Mouse (Mus musculus) cerebellum, postnatal 36 days (tissue): ENCODE results near the gene Atp6v0a2.
"Not testable (repeated sequence)": the region's sequence is repeated elsewhere in the genome, so short reads cannot be mapped to it uniquely, and the experiment has no call there.

Experiments
- DNase-seq, 2 experiments: peaks; one replicate each; pipeline ENCODE4 v3.0.0; 2021 to 2022; ENCODE audit warnings: mixed read lengths in 2 of 2

The Atp6v0a2 gene

DNA sequence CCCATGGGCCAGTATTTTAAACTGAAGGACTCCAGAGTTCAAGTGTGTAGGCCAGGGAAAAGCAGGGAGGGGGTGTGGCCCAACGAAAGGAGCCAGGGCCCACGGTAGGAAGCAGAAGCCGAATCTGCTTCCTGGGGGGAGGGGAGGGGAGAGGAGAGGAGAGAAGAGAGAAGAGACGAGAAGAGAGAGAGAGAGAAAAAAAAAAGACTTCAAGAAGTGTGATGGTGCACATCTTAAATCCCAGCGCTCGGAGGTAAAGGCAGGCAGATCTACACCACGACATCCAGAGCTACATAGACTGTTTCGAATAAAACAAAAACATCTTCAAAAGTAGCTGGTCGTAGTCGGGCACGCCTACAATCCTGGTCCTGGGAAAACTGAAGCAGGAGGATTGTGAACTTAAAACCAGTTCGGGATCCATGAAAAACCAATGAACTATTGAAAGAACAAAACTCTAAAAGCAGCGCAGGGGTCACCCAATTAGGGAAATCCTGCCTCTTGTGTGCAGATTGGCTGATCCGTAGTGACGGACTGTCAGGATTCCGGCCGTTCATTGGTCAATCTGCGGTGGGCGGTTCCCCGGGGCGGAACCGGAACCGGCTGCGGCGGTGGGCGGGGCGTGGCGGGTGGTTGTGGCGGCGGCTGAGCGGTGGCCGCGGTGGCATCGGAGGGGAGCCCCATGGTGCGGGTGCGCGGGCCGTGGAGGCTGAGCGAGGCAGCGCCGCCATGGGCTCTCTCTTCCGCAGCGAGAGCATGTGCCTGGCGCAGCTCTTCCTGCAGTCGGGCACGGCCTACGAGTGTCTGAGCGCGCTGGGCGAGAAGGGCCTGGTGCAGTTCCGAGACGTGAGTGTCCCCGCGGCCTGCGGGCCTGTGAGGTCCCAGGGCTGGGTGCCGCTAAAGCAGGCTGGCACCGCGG is at the start of gene Atp6v0a2:
Atp6v0a2 (plus strand) TSS at position 129 of the 916 bp plus-strand sequence.
- peak; percentile 93 to 94 for DNase-seq

DNA sequence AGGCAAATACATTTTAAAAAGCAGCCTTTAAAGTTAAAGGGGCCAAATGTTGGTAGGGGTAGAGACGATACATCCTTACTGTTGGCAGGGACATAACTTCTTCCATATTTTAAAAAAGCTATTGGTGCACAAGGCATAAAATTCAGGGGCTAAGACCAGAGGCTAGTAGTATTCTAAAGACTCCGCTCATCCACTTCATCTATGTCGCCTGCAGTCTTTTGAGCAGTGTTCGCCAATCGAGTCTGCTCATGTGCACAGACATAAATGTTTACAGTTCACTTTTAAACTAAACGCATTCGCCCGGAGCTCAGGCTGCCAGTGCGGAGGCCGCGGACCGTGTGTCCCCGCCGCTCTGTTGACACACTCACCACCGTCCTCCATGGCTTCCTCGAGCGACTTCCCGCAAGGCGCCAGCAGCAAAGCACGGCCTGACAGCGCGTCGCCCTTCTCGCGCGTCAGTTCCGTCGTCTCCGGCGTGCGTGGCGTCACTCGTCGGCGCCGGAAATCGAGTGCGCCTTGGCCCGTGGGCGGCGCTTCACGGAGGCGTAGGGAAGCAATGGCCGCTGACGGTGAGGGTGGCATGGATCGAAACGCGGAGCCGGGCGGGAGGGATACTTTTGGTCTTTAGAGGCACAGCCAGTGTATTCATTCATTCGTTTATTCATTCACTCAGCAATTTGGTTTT is 49.6 kb upstream of the Atp6v0a2 start, which contains the start of the genes Eif2b1 and Gtf2h3:
Eif2b1 (minus strand) TSS at position 499 of the 685 bp plus-strand sequence.
Gtf2h3 (plus strand) TSS at position 508 of the 685 bp plus-strand sequence.
- DNase-seq = peak; percentile 95

DNA sequence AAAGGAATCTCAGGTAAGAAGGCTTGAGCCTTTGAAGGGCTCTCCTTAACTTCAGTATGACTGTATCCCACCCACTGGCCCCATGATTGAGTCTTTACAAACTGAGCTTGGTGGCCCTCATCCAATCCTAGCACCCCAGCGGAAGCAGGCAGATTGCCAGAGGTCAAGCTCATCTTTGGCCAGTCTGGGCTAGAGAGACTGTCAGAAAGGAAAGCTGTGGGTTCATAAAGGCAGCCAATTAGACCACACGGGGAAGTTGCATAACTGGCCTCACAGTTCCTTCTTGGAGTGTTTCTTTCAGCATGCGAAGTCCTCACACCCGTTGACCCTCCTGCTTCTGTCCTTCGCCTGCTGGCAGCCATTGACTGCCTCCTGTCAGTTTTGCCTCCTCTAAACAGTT is 45.9 kb upstream of the Atp6v0a2 start:
- DNase-seq = no peak

DNA sequence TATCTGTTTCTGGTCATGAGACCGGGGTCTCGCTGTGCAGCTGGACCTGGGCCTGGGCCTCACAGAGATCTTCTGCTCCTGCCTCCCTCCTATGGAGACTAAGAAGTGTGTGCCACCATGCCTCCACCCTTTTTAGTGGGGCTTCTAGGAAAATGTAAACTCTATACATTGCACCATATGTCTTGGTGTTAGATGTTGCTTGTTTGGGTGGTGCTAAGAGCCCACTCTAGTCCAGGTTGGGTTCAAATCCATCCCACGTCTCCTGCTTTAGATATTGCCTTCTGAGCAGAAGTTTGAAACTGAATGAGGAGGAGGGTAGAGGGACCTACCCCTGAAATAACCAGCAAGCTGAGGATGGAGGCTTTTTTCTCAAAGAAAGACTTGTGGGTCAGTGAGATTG is 35.6 kb upstream of the Atp6v0a2 start:
- DNase-seq = no peak

DNA sequence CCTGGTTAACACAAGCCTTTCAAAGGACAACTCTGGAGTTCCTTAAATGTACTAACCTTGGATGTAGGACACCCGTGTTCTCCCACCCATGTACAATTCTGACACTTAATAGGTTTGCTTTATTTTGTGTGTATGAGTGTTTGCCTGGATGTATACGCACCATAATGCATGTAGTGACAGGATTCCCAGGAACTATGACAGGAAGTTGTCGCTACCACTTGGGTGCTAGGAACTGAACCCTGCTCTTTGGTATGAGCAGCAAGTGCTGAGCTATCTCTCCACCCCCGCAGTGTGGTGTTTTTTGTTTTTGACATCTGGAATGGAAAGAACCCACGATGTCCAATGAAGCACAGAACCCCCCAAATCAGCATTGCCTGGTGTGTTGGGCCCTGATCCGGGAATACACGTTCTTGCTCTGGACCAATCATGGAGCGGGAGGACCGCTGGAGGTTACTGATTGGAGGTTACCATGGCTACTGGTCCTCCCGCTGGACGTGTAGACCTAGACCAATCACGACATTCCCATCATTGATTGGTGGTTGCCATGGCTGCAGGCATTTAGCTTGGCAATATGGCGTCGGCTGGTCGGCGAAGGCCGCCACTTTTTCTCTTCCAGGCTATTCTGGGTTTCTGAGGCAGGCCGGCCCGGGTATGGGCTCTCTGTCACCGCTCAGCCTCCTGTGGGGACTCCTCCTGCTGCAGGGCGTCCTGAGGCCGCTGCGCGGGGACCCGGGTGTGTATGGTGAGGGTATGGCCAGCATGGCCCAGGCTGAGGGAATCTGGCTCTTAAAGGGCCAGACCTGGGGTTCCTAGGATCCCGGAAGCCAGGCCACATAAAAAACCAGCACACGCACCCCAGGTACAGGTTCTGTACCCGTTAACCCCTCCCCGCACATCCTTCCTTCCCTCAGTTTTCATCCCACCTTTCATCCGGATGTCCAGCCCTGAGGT is 29.9 kb upstream of the Atp6v0a2 start:
- peak; percentile 91 to 92 for DNase-seq

DNA sequence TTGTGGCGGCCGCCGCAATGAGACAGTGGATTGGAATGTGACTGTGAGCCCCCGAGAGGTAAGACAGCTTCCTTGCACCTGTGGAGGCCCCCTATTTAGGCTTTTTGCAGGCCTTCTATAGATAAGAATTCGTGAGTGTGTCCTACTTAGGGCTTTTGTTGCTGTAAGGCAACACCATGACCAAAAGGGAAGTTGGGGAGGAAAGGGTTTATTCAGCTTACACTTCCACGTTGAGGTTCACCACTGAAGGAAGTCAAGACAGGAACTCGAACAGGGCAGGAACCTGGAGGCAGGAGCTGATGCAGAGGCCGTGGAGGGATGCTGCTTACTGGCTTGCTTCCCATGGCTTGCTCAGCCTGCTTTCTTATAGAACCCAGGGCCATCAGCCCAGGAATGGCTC is 28.6 kb upstream of the Atp6v0a2 start:
- DNase-seq = not testable (repeated sequence)

DNA sequence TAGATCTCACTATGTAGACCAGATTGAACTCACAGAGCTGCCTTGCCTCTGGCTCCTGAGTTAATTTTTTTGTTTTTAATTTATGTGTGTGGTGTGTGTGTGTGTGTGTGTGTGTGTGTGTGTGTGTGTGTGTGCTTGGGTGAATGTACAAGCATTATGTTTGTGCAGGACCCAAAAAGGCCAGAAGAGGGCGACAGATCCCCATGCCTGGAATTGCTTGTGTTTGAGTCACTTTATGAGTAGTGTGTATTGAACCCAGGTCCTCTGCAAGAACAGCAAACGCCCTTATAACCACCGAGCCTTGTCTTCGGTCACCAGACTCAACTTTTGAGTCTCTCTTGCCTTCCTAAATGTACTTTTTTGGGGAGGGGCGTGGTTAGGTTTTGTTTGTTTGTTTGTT is 26.0 kb upstream of the Atp6v0a2 start:
- DNase-seq = peak; percentile 44 to 62

DNA sequence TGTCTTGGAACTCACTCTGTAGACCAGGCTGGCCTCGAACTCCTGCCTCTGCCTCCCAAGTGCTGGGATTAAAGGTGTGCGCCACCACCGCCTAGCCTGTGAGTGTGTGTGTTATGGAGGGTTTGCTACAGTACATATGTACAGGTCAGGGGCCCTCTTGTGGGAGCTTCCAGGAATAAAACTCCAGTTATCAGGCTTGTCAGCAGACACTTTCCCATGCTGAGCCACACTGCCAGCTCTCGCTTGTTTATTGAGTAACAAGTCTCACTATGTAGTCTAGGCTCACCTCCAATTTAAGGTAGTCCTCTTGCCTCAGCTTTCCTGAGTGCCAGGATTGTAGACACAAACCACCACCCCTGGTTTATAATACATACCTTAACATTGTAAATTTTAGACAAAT is 24.1 kb upstream of the Atp6v0a2 start:
- no peak for DNase-seq

DNA sequence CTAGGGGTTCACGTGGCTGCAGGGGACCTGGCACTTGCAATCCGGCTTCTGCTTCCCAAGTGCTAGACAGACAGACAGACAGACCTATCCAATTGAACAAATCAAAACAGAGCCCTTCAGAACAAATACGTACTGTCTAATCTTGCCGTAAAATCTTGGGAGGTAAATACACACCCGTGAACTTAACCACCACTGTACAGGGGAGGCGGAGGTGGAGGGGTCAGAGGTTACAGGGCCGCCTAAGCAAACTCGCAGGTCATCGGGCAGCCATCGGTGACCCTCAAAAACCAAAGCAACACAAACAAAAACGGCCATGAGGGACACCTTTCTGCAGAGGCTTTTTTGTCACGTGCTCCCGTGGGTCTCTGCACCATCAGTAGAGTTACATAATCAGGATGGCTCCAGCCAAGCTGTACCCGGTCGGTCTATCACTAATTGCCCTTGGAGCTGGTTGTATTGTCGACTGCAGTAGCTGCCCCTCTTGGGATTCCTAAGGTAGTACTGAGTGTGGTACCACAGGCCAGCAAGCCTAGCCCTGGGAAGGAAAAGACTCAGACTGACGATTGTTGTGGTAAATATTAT is 23.2 kb upstream of the Atp6v0a2 start:
- DNase-seq = no peak

DNA sequence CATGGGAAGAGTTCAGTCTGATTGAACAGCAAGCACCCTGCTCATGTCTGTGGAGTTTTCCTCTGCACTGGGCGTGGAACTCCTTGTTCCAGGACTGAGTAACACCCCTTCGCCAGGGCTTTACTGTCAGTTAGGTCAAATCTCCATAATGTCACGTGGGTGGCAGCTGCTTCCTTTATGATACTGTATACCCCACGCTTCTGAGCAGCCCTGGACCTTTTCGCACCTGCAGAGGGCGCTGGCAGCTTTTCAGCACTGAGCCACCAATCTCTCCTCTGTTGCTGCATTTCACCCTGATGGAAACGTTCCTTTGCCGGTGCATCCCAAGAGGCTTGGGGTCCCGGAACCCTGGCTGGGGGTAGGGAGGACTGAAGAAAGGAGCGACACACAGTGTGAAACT is 17.4 kb upstream of the Atp6v0a2 start:
- no peak for DNase-seq

DNA sequence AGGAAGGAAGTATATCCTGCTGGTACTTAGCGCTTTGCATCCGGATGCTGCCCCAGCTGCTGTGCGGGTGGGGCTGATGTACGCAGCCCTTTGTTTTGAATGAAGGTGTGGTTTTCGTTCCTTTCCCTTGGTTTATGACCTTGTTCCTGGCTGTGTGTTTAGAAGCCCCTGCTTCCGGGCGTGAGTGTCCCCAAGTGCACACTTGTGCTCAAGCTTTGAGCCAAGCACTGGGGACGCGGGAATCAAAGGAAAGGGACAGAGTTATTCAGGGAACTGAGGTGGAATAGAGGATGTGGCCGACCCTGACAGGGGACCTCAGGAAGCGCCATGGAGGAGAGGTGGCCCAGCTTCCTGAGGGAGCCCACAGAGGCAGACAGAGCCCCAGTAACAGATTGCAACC is 13.7 kb upstream of the Atp6v0a2 start:
- no peak for DNase-seq

DNA sequence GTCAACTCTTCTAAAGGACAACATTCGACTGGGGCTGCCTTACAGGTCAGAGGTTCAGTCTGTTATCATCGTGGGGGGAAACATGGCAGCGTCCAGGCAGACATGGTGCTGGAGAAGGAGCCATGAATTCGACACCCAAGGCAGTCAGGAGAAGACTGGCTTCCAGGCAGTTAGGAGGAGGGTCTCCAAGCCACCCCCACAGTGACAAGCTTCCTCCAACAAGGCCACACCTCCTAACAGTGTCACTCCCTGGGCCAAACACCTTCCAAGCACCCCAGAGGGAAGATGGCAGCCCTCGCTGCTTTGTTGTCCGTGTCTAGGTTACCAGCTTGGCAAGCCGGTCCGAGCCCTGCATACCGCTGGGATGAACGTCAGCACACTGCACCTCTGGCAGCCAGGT is 9.7 kb upstream of the Atp6v0a2 start:
- DNase-seq = no peak

DNA sequence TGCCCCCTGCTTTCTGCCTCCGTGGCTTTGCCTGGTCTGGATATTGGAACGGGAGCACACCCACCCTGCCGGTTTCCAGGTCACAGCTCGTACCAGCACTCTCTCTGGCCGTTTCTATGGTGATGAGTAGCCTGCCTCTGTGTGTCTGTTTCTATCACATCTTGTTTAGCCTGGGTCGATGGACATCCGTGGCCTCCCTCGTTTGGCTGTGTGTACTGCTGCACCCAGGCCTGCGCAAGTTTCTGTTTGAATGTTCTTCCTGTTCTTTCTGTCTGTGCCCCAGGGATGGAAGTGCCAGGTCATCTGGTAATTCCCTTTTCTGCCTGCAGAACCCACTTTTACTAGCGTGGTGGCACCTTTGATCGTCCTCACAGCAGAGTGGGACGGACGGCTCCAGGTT is 7.0 kb upstream of the Atp6v0a2 start:
- no peak for DNase-seq

DNA sequence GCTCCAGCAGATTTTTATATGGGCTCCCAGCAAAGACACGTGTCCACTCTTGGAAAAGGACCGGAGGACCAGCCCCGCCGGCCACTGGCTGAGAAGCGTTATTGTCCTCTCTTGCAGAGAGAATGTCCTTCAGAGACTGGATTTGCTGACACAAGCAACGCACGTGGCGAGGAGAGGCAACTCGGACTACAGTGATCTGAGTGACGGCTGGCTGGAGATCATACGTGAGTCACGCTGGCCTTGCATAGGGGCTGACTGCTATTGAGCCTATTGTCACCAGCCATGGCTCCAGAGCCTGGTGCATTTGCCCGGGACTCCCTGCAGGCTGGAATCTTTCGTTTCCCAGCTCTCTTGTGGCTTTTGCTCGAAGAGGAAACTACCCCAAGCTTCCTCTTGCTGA is 5.5 kb upstream of the Atp6v0a2 start:
- no peak for DNase-seq

DNA sequence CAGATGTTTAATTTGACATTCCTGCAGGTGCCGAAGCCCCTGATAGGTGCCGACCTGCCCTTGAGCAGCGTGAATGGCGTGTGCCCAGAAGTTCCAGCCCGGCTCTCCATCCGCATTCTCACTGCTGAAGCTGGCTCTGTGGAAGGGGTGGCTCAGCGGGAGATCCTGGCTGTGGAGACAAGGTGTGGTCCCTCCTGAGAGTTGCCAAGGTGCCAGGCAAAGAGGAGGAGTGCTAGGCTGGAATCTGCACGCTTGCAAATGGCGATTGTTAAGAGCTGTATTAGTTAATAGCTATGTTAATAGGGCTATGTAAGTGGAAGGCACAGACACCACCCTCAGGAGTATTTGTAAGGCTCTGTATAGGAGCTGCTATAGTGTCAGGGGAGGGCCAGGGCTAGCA is 4.1 kb upstream of the Atp6v0a2 start:
- no peak for DNase-seq

DNA sequence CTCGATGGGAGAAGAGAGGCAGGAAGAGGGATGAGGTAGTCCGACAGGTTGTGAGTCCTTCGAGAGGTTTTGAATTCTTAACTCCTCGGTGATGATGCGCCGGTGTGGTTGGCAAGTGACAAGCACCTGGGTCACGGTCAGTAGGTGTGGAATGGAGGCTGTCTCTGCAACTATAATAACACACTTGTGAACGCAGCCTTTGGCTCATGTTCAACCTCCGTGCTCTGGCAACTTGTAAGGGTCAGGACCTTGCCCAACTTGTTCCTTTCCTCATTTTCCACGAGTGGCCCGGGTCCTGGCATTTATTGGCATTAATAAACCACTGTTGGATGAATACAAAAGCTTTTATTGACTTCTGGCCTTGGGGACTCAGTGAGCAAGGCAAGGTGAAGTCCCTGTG is 1.3 kb downstream of the Atp6v0a2 start:
- DNase-seq = peak in 1 of 2 experiments; percentile 13

DNA sequence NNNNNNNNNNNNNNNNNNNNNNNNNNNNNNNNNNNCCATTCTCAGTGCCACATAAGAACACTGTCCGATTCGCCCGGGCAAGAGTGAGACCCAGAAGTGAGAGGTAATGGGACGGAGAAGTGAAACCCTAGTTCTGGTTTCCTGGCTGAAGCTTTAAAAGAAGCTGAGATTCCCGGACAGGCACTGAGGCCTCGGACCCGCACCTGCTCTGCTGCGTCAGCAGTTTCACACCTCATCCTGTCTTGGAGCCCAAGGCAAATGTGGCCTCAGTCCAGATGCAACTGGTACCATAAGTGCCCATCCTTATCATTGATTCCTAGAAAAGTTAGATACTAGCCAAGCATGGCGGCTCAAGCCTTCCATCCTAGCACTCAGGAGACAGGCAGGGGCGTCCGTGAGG is 3.3 kb downstream of the Atp6v0a2 start:
- no peak for DNase-seq

DNA sequence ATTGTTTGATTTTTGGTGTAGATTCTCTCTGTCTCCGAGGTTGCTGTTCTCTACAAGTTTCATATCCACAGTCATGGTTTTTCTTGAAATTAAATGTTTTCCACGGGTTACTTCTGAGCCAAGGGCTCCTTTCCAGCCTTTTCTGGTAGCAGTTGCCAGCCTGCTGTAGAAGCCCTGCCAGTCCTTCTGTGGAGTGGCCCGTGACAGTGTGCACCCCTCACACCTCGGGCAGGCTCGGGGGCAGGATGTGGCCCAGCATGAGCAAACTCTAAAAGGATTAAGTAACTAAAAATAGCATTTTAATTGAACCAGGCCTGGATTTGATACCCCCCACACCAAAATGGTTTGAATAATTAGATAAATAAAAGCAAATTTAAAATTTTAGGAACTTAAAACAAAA is 4.1 kb downstream of the Atp6v0a2 start:
- peak; percentile 11 to 15 for DNase-seq

DNA sequence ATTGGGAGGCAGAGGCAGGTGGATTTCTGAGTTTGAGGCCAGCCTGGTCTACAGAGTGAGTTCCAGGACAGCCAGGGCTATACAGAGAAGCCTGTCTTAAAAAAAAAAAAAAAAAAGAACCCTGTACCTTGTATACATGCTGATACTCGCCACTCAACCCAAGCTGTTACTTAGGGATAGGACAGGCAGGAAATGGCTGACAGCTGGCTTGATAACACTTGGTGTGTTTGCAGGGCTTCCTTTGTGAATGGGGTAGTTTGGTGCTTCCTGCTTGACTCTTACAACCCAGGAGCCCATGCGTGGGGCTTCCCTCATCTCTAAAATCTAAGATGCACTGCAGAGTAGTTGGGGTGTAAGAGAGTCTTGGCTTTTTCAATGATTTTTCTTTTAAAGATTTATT is 5.0 kb downstream of the Atp6v0a2 start:
- DNase-seq = no peak

DNA sequence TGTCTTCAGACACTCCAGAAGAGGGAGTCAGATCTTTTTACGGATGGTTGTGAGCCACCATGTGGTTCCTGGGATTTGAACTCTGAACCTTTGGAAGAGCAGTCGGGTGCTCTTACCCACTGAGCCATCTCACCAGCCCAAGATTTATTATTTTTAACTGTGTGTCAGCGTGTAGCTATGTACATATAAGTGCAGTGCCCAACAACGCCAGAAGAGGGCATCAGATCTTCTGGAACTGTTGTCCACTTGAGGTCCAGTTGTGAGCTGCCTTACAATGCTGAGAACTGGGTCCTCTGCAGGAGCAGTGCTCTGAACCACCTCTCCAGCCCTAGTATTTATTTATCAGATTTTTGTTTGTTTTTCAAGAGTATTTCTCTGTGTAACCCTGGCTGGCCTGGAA is 6.7 kb downstream of the Atp6v0a2 start:
- DNase-seq = peak; percentile 16 to 25

DNA sequence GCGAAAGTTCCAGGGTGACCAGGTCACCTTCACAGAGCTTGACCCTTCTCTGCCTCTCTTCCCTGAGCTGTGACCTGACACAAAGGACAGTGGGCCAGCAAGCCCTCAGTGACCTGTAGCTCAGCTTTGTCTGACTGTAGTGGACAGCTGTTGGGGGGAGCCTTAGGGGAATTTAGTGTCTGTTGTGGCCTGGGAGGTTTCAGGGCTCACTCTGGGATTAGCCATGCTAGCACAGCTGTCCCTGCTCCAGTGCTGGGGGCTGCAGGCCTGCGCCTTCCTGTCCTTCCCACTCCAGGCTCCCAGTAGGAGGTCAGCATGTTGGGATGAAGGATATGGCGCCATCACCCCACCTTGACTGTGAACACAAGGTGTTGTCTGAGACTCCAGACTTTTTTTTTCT is 7.8 kb downstream of the Atp6v0a2 start:
- DNase-seq = no peak

DNA sequence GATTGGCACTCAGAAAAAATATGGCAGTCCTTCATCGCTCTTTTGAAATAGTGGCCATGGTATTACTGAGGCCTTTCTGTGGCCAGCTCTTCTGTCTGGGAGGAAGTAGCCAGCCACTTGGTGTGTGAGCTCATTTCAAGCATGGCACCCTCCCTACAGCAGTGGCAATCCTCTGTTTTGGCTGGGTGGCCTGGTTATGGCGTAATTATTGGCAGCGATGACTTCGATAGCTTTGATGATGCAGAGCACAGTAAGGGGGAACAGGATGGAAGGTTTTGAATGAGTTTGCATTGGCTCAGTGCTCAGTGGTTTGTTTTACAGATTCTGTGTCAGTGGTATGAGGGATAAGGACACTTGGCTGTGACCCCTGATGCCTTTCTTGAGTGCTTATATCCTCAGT is 8.3 kb downstream of the Atp6v0a2 start:
- no peak for DNase-seq
